Mouse (Mus musculus): ENCODE data around the gene Kirrel3.

Kirrel3 gene

GRCm38 (mm10) chr9:34605486-34605885 is 119.8 kb downstream of the Kirrel3 start:
- no peak for DNase-seq

- DNase-seq, result no peak
Observed at GRCm38 (mm10) chr9:34607976-34608375, 122.3 kb downstream of the Kirrel3 start.

DNA sequence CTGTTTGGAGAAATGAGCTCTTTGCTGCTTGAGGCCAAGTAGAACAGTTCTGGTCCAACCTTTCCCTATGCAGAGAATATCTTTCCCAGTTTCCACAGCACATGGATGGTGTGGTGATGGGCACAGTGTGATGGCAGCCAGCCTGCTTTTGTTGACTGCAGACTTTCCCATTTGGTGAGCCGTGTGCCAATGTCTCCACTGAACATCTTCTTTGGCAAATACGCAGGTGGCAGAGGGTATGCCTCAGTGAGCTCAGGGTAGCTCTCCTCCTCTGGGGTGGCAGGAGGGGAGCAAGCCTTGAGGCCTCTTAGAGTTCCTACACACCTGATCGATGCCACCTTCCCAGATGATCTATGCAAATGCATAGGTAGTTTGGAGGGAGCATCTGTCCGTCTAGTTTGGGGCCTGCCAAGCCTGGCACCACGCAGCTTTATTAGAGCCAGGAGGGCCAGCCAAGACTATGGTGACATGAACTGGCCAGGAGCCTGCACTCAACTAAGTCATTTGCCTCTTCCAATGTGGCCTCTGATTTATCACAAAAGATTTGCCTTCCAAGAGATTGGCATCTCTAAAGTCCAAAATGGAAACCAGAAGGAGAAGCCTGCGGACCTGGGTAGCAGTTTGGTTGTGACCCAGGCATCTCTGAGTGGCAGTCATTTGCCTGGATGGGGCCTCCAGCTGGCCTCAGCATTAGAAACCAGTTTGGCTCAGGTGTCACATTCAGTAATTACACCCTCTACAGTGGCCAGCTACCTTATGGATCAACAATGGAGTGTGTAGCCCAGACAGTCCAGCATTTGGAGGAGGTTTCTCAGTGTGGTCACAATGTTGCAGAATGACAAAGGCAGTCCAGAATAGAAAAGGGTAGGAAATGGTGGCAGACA is 127.4 kb downstream of the Kirrel3 start:
- DNase-seq, result no peak

- no peak for DNase-seq
Observed at GRCm38 (mm10) chr9:34618099-34618498, 132.4 kb downstream of the Kirrel3 start.

GRCm38 (mm10) chr9:34619913-34620312 is 134.2 kb downstream of the Kirrel3 start:
- no peak for DNase-seq

- no peak for DNase-seq
Observed at GRCm38 (mm10) chr9:34623526-34623925, 137.8 kb downstream of the Kirrel3 start.

DNA sequence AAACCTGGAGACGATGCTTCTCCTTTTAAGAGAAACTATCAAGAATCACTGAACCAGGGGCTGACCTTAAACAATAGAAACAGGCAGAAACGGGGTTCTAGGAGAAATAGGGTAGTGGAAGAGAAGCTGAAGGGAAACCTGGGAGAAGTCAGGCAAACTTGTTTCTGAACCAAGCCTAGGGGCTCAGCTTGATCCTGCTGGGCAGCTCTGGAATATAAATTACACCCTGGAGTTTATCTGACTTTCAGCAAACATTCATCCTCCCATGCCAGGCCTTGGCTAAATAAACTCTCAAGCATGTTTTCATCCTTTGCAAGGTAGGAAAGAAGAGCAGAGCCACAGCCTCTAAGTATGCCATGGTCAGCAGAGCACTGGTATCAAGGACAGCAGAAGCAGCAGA is 138.3 kb downstream of the Kirrel3 start:
- no peak for DNase-seq

GRCm38 (mm10) chr9:34628841-34629240 is 143.1 kb downstream of the Kirrel3 start:
- DNase-seq, result no peak

DNA sequence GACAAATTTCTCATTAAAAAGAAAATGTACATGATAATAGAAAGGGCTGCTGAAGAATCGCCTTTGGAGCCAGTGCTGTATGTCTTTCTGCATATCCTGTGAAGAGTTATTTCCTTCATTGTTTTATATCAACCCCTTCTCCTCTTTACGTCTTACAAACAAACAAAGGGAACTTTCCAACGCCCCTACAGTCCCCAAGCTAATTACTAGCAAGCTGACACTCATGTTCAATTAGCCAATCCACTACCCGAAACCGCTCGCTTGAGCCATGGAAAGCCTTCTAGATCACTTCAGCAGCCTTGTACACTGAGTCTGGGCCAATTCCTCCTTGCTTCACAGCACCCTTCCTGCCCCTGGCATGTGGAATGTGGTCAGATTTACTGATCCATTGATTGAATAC is 150.0 kb downstream of the Kirrel3 start:
- DNase-seq, result no peak

- DNase-seq, result no peak
Observed at GRCm38 (mm10) chr9:34643917-34644316, 158.2 kb downstream of the Kirrel3 start.

- DNase-seq, result no peak
Observed at GRCm38 (mm10) chr9:34644392-34644791, 158.7 kb downstream of the Kirrel3 start.

GRCm38 (mm10) chr9:34646831-34647230 is 161.1 kb downstream of the Kirrel3 start:
- DNase-seq, result no peak

GRCm38 (mm10) chr9:34652278-34652677 is 166.6 kb downstream of the Kirrel3 start:
- DNase-seq, result no peak

DNA sequence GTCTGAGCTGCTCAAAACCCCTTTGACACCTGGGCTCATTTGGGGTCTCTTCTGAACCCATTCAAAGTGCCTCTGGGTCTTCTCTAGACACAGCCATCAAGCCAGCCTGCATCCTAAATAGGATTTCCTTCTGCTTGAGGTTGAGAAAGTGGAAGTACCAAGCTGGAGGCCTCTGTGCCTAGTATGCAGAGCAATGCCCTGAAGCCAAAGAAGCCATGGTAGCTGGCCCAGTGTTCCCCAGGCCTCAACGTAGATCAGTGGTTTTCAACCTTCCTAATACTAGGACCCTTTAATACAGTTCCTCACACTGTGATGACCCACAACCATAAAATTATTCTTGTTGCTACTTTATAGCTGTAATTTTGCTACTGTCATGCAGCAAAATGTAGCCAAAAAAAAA is 167.4 kb downstream of the Kirrel3 start:
- no peak for DNase-seq

- DNase-seq, result no peak
Observed at GRCm38 (mm10) chr9:34660566-34660965, 174.9 kb downstream of the Kirrel3 start.

DNA sequence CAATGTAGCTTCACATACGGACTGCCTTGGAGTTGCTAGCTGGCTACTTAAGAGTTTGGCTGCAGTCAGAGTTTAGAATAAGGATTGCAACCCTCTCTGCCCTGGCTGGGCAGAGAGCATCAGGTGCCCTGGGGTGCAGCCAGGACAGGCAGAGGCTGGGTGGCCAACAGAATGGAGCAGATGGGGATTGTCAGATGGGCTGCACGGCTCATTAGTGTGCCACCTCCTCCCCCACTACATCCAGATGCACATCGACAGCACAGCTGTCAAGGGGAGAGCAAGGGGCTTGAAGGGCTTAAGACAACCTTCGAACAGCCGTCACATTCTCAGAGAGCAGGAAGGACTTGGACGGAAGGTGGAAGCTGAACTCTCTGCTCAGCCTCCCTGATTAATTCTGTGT is 177.7 kb downstream of the Kirrel3 start:
- no peak for DNase-seq

DNA sequence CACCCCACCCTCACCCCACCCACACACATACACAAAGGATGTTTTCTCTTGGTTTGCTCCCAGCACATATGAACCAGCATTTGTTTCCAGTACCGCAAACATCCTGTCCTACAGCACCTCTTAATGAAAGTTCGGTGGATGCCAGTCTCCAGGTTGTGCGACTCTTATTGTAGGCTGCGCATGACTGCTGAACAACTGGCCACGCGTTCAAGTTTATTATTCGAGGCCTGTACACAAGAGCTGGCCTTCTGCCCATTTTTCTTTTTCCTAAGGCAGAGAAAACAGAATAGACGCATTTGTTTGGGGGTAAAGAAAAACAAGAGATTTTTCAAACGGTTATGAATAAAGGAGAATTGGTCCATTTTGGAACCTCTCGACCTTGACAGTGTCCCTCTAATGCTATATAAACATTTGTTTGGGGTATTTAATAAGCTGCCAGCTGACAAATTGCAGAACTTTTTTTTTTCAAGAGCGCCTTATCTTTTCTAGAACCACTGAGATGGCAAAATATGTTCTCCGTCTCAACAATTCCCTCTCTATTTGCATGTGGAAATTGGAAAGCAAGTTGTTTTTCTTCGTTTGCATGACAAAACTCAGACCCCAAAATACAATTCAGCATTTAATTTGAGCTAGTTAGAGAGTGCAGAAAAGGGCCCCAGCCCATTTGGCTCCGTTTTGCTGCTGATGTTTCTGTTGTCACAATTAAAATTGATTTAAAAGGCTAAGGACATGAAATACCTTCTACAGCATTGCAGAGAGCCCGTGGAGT is 179.9 kb downstream of the Kirrel3 start:
- DNase-seq, result no peak

DNA sequence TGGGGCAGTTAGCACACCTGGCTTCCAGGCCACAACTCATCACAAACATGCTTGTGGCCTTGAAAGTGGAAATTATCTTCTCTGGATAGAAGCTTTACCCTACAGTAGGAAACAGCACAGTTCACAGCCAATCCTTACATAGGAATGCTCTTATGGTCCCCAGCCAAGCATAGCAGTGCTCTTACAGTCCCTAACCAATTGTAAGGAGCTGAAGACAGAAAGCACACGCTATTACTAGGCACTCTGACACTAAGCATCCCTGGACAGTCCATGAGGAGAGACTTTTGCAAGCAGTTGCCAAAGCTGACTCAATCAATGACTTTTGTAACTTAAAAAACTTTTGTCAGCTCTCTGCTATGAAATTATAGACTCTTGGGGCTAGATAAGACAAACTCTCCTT is 181.5 kb downstream of the Kirrel3 start:
- no peak for DNase-seq

GRCm38 (mm10) chr9:34670906-34671305 is 185.2 kb downstream of the Kirrel3 start:
- no peak for DNase-seq

- DNase-seq, result no peak
Observed at GRCm38 (mm10) chr9:34686798-34687197, 201.1 kb downstream of the Kirrel3 start.

- no peak for DNase-seq
Observed at GRCm38 (mm10) chr9:34688358-34688757, 202.7 kb downstream of the Kirrel3 start.

GRCm38 (mm10) chr9:34689375-34689774 is 203.7 kb downstream of the Kirrel3 start:
- DNase-seq, result no peak

DNA sequence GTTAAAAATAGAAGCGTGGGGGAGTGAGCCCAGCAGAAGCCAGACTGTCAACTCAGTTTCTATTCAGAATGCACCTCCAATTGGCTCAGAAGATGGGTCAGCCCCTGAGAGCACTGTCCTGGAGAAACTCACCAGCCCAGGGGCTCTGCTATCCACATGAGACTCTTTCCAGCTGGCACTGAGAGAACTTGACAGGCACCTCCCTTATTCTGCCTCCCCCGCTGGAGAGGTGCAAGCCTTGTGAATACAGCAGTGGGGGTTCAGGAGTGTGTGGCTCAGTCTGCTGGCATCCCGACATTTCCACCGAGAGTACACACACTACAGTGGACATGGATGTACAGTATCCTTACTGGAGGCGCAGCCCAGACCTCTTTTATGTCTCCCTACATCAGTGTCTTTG is 210.0 kb downstream of the Kirrel3 start:
- DNase-seq, result no peak

Data from kidney, adult 18-20 months (tissue).